Mouse (Mus musculus): ENCODE measurements at regions not wholly inside any gene's neighbourhood (a gene's known extent, or its start where the extent isn't known, plus 50 kb on each side); places are given as distances from the start of the nearest gene placed in this dataset.

DNA sequence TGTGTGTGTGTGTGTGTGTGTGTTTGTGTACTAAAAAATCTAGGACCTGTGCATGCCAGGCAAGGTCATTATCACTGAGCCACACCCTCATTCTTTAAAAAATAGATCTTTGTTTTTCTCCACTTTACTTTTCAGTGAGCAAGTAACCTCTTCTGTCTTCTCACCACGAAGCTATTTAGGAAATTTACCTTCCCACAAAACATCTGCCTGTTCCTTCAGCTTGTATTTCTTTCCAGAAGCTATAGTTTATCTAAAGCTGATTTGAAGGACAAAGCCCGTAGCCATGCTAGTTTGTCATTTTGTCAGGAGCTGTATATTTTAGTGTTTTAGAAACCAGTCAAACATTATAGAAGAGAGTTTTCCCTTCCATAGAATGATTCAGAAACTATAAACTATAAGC is 455.0 kb downstream of the Wdr20rt start:
- Histone ChIP-seq H3K4me1 (replicated peaks; ENCODE audit: control insufficient read depth, insufficient read depth, low read length) (no peaks in the 10 kb centered on the region), H3K4me2 (replicated peaks; ENCODE audit: low read depth, low read length) (no peak overlapping the region), H3K36me3 (ENCODE audit: control insufficient read depth, insufficient read depth, low read length) (no peaks in the 10 kb centered on the region), H3K27me3 (ENCODE audit: control insufficient read depth, insufficient read depth, low read length) (no peaks in the 10 kb centered on the region), H3K9ac (ENCODE audit: low read depth, low read length) (no peak overlapping the region), H3K27ac (ENCODE audit: low read depth, low read length) (no peak overlapping the region), H3K4me3 (ENCODE audit: low read depth, low read length) (no peak overlapping the region), H3K9me3 (ENCODE audit: control insufficient read depth, low read length) (no peaks in the 10 kb centered on the region)
- ATAC-seq (ENCODE audit: low FRiP score): no peak
- 65% methylated on average over 2 of the region's 2 CpGs for WGBS
- DNase-seq (ENCODE audit: low spot score): no peak

DNA sequence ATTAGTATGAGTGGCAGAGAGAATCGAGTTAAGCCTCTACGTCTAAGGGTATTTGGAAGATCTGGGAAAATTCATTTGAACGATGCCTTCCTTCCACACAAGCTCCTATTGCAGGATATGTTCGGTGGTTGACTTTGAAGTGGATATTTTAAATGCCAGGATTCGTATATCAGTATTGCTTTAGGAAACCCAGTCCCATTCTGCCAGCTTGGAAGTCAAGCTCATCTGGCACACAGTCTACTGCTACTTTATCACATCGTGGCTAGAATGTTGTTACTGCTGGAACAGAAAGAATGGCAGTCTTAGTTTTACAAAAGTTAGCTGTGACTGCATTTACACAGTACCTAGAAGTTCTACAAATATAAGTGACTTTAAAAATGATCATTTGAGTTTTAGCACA is 456.5 kb downstream of the Wdr20rt start:
- H3K4me1 ChIP-seq (replicated peaks; ENCODE audit: control insufficient read depth, insufficient read depth, low read length): no peaks in the 10 kb centered on the region
- no peak for DNase-seq (ENCODE audit: low spot score)
- ATAC-seq (ENCODE audit: low FRiP score): no peak
- no peaks in the 10 kb centered on the region for H3K27me3 ChIP-seq (ENCODE audit: control insufficient read depth, insufficient read depth, low read length)
- no peaks in the 10 kb centered on the region for H3K9me3 ChIP-seq (ENCODE audit: control insufficient read depth, low read length)
- H3K9ac ChIP-seq (ENCODE audit: low read depth, low read length): no peak overlapping the region
- no peak overlapping the region for H3K4me3 ChIP-seq (ENCODE audit: low read depth, low read length)
- no peak overlapping the region for H3K27ac ChIP-seq (ENCODE audit: low read depth, low read length)
- H3K36me3 ChIP-seq (ENCODE audit: control insufficient read depth, insufficient read depth, low read length): no peaks in the 10 kb centered on the region
- 91% methylated on average over 6 of the region's 6 CpGs for WGBS
- H3K4me2 ChIP-seq (replicated peaks; ENCODE audit: low read depth, low read length): no peak overlapping the region

- 74% methylated on average over 1 of the region's 1 CpGs for WGBS
- Histone ChIP-seq H3K27me3 (ENCODE audit: control insufficient read depth, insufficient read depth, low read length) (no peaks in the 10 kb centered on the region), H3K4me2 (replicated peaks; ENCODE audit: low read depth, low read length) (no peak overlapping the region), H3K9me3 (ENCODE audit: control insufficient read depth, low read length) (no peaks in the 10 kb centered on the region), H3K27ac (ENCODE audit: low read depth, low read length) (no peak overlapping the region), H3K4me1 (replicated peaks; ENCODE audit: control insufficient read depth, insufficient read depth, low read length) (no peaks in the 10 kb centered on the region), H3K36me3 (ENCODE audit: control insufficient read depth, insufficient read depth, low read length) (no peaks in the 10 kb centered on the region), H3K9ac (ENCODE audit: low read depth, low read length) (no peak overlapping the region), H3K4me3 (ENCODE audit: low read depth, low read length) (no peak overlapping the region)
- no peak for ATAC-seq (ENCODE audit: low FRiP score)
- no peak for DNase-seq (ENCODE audit: low spot score)
These were observed 479.7 kb downstream of the Wdr20rt start for GRCm38 (mm10) chr12:65704985-65705384.

- H3K9me3 ChIP-seq (ENCODE audit: control insufficient read depth, low read length): no peaks in the 10 kb centered on the region
- no peaks in the 10 kb centered on the region for H3K27me3 ChIP-seq (ENCODE audit: control insufficient read depth, insufficient read depth, low read length)
- ATAC-seq (ENCODE audit: low FRiP score) (no peak), DNase-seq (ENCODE audit: low spot score) (no peak)
- no peak overlapping the region for H3K9ac ChIP-seq (ENCODE audit: low read depth, low read length)
- no peak overlapping the region for H3K4me3 ChIP-seq (ENCODE audit: low read depth, low read length)
- 78% methylated on average over 2 of the region's 2 CpGs for WGBS
- no peak overlapping the region for H3K4me2 ChIP-seq (replicated peaks; ENCODE audit: low read depth, low read length)
- no peaks in the 10 kb centered on the region for H3K4me1 ChIP-seq (replicated peaks; ENCODE audit: control insufficient read depth, insufficient read depth, low read length)
- no peak overlapping the region for H3K27ac ChIP-seq (ENCODE audit: low read depth, low read length)
- H3K36me3 ChIP-seq (ENCODE audit: control insufficient read depth, insufficient read depth, low read length): no peaks in the 10 kb centered on the region
These were observed 487.0 kb downstream of the Wdr20rt start for GRCm38 (mm10) chr12:65712304-65712703.

Data from hindbrain, embryonic 11.5 days (tissue).